Mouse (Mus musculus) layer of hippocampus, adult 9-10 months (tissue): ENCODE data around the gene Olfr698.
"Not testable (repeated sequence)": the region's sequence is repeated elsewhere in the genome, so short reads cannot be mapped to it uniquely, and the experiment has no call there.

ENCODE experiments used
- DNase-seq: peaks from one replicate; pipeline ENCODE4 v3.0.0; 2022; ENCODE audit warnings: low spot score

The Olfr698 gene

GRCm38 (mm10) chr7:106755297-106755696, at the start of gene Olfr698:
Gene Olfr698, minus strand, starts transcription at chr7:106755397.
- no peak for DNase-seq

GRCm38 (mm10) chr7:106793098-106793497, 37.9 kb upstream of the Olfr698 start, which contains the start of gene Olfr699:
Gene Olfr699, minus strand, starts transcription at chr7:106793198.
- DNase-seq = no peak

GRCm38 (mm10) chr7:106788330-106788729, 33.1 kb upstream of the Olfr698 start:
- no peak for DNase-seq

GRCm38 (mm10) chr7:106761008-106761407, 5.8 kb upstream of the Olfr698 start:
- DNase-seq = not testable (repeated sequence)

GRCm38 (mm10) chr7:106758800-106759199, 3.6 kb upstream of the Olfr698 start:
- no peak for DNase-seq

GRCm38 (mm10) chr7:106745811-106746210, 9.4 kb downstream of the Olfr698 start:
- no peak for DNase-seq

GRCm38 (mm10) chr7:106742343-106742742, 12.9 kb downstream of the Olfr698 start, which contains the start of gene Olfr697:
Gene Olfr697, minus strand, starts transcription at chr7:106742443.
- no peak for DNase-seq

- DNase-seq = no peak
Measured at GRCm38 (mm10) chr7:106737028-106737427, 18.2 kb downstream of the Olfr698 start.

- DNase-seq = no peak
Measured at GRCm38 (mm10) chr7:106733717-106734116, 21.5 kb downstream of the Olfr698 start.

GRCm38 (mm10) chr7:106725654-106726053, 29.5 kb downstream of the Olfr698 start:
- not testable (repeated sequence) for DNase-seq

- DNase-seq = no peak
Measured at GRCm38 (mm10) chr7:106716296-106716695, 38.9 kb downstream of the Olfr698 start, which contains the start of gene Olfr695. Gene Olfr695, minus strand, starts transcription at chr7:106716396.

- no peak for DNase-seq
Measured at GRCm38 (mm10) chr7:106711463-106711862, 43.7 kb downstream of the Olfr698 start.

GRCm38 (mm10) chr7:106707705-106708104, 47.5 kb downstream of the Olfr698 start:
- DNase-seq = not testable (repeated sequence)
